In the genomic region with DNA sequence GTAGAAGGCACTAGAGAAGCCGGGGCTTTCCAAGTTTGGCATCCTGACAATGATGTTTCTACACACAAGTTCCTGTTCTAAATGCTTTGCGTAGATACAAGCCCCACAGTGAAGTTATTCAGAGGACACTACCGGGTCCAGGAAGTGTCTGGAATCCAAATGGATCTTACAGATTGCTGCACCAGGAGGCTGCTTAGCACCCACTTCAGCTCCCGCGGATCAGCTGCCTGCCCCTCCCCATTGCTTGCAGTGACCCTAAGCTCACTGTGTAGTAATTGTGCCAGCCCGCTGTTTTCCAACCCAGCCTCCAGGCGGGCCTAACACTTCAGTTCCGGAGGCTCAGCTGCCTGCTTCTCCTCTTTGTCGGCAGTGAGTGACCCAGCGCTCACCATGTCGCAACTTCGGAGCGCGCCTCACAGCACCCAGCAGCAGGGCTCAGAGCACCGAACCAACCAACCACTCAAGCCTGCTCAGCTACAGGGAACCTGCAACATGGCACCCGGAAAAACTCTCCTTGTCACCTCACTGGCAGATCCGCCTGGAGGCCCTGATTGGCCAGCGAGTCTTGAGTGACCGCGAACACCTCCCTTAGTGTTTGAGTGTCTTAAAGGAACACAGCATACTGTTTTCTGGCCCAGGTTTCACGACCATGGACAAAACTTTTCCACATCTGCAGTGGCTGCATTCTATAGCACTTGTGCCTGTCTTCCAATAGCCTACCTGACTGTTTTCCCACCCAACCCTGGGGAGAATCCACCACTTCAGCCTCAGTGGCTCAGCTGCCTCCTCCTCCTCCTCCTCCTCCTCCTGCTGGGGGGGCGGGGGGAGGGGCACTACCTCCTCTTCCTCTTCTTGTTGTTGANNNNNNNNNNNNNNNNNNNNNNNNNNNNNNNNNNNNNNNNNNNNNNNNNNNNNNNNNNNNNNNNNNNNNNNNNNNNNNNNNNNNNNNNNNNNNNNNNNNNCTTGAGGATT, we compare ENCODE assay signal across 8 mouse cellular contexts. TPM values are rescaled to one million over a fixed set of nuclear protein-coding genes. Genes with fewer than 3 reads are reported as not detected.
DNase-seq lines count a peak whose midpoint lies in the region; ATAC-seq and TF ChIP-seq lines count a peak whose summit lies in the region.

A gene (minus strand): TSS at position 526 of the 972 bp plus-strand sequence.

- no peaks in the 10 kb centered on the region for H3K36me3 ChIP-seq in forebrain, embryonic 10.5 days (replicated peaks)
- H3K36me3 ChIP-seq in heart, embryonic 15.5 days, result no peaks in the 10 kb centered on the region
- H3K36me3 ChIP-seq in liver, embryonic 14.5 days (replicated peaks; ENCODE audit: control insufficient read depth, insufficient read depth, low read depth), result no peaks in the 10 kb centered on the region
- H3K36me3 ChIP-seq in neural tube, embryonic 11.5 days (ENCODE audit: control insufficient read depth, insufficient read depth, low read length), result no peaks in the 10 kb centered on the region
- no peaks in the 10 kb centered on the region for H3K36me3 ChIP-seq in stomach, postnatal 0 days (ENCODE audit: control insufficient read depth, insufficient read depth, low read length)

- peak within 1 kb of the TSS; percentile 87 for H3K27ac ChIP-seq in forebrain, embryonic 10.5 days
- H3K27ac ChIP-seq in heart, embryonic 15.5 days, result peak within 1 kb of the TSS; percentile 94
- peak within 1 kb of the TSS; percentile 71 for H3K27ac ChIP-seq in liver, embryonic 14.5 days
- peak within 1 kb of the TSS; percentile 67 for H3K27ac ChIP-seq in neural tube, embryonic 11.5 days (ENCODE audit: low read depth, low read length)
- H3K27ac ChIP-seq in stomach, postnatal 0 days (replicated peaks), result peak within 1 kb of the TSS; percentile 97

- peak within 1 kb of the TSS; percentile 71 for H3K9ac ChIP-seq in heart, embryonic 15.5 days
- H3K9ac ChIP-seq in liver, embryonic 14.5 days (replicated peaks), result peak within 1 kb of the TSS; percentile 75
- peak within 1 kb of the TSS; percentile 77 for H3K9ac ChIP-seq in neural tube, embryonic 11.5 days (ENCODE audit: low read length)
- peak within 1 kb of the TSS; percentile 84 for H3K9ac ChIP-seq in stomach, postnatal 0 days (ENCODE audit: low read length)

- no peaks in the 10 kb centered on the region for H3K9me3 ChIP-seq in forebrain, embryonic 10.5 days
- no peaks in the 10 kb centered on the region for H3K9me3 ChIP-seq in heart, embryonic 15.5 days (replicated peaks)
- no peaks in the 10 kb centered on the region for H3K9me3 ChIP-seq in liver, embryonic 14.5 days (ENCODE audit: control insufficient read depth, low read length)
- H3K9me3 ChIP-seq in neural tube, embryonic 11.5 days (ENCODE audit: control insufficient read depth, low read length), result no peaks in the 10 kb centered on the region
- no peaks in the 10 kb centered on the region for H3K9me3 ChIP-seq in stomach, postnatal 0 days (ENCODE audit: control insufficient read depth, low read length)

- DNase-seq in CD8-positive naive resting alpha-beta T cell, adult 2 months (ENCODE audit: low read depth in 2 of 2, low spot score in 2 of 2), result peak; percentile 80 to 82
- DNase-seq in c-Kit-positive CD71-negative TER-119-negative erythroid progenitor cells, embryonic 14.5 days (ENCODE audit: low read depth), result peak; percentile 77
- DNase-seq in forebrain, embryonic 10.5 days (ENCODE audit: extremely low spot score, low spot score), result peak; percentile 83
- peak; percentile 91 to 96 for DNase-seq in kidney, postnatal 25 days
- DNase-seq in liver, embryonic 14.5 days (ENCODE audit: low read depth in 3 of 3, low spot score in 3 of 3), result peak; percentile 70 to 71 (median 71)
- DNase-seq in neural tube, embryonic 11.5 days (ENCODE audit: low spot score), result peak; percentile 81
- peak; percentile 91 for DNase-seq in stomach, postnatal 0 days (ENCODE audit: low spot score)

- no peak for TF ChIP-seq CTCF in liver, embryonic 14.5 days (IDR thresholded peaks at IDR 0.05; ENCODE audit: low read depth)
- TF ChIP-seq CTCF in stomach, postnatal 0 days (IDR thresholded peaks at IDR 0.05; ENCODE audit: low read depth), result peak; percentile 19; the same call in 1 of the 2 replicates

- peak; percentile 99 for ATAC-seq in heart, embryonic 15.5 days (replicated peaks; ENCODE audit: insufficient number of reproducible peaks, insufficient read depth, low FRiP score, low read depth)
- peak; percentile 99 for ATAC-seq in liver, embryonic 14.5 days (ENCODE audit: insufficient read depth)
- ATAC-seq in neural tube, embryonic 11.5 days (ENCODE audit: insufficient read depth, low FRiP score, low TSS enrichment), result peak; percentile 98
- peak; percentile 100 for ATAC-seq in stomach, postnatal 0 days (ENCODE audit: low FRiP score, low TSS enrichment)

- H3K4me3 ChIP-seq in forebrain, embryonic 10.5 days, result peak within 1 kb of the TSS; percentile 66
- H3K4me3 ChIP-seq in heart, embryonic 15.5 days, result peak within 1 kb of the TSS; percentile 80
- H3K4me3 ChIP-seq in liver, embryonic 14.5 days (ENCODE audit: insufficient read depth in 1 of 2, low read depth in 2 of 2, low read length in 2 of 2), result peak within 1 kb of the TSS; percentile 75 to 76
- H3K4me3 ChIP-seq in neural tube, embryonic 11.5 days (ENCODE audit: low read depth, low read length), result peak within 1 kb of the TSS; percentile 71
- peak within 1 kb of the TSS; percentile 70 for H3K4me3 ChIP-seq in stomach, postnatal 0 days (ENCODE audit: low read depth, low read length)

- H3K4me1 ChIP-seq in forebrain, embryonic 10.5 days, result peaks cover 11% of the 10 kb centered on the region
- peaks cover 5% of the 10 kb centered on the region for H3K4me1 ChIP-seq in heart, embryonic 15.5 days (replicated peaks)
- H3K4me1 ChIP-seq in liver, embryonic 14.5 days (replicated peaks; ENCODE audit: control insufficient read depth in 2 of 2, insufficient read depth in 2 of 2, low read length in 1 of 2), result peaks cover 0 to 4% of the 10 kb centered on the region in 2 experiments; a peak in 1 of 4 replicates
- H3K4me1 ChIP-seq in neural tube, embryonic 11.5 days (ENCODE audit: control insufficient read depth, insufficient read depth, low read length), result no peaks in the 10 kb centered on the region
- no peaks in the 10 kb centered on the region for H3K4me1 ChIP-seq in stomach, postnatal 0 days (replicated peaks; ENCODE audit: control insufficient read depth, insufficient read depth)

- TF ChIP-seq EP300 in liver, embryonic 14.5 days (IDR thresholded peaks at IDR 0.05; ENCODE audit: low read depth), result no peak
- TF ChIP-seq EP300 in stomach, postnatal 0 days (optimal IDR thresholded peaks at IDR 0.05), result no peak

- no peaks in the 10 kb centered on the region for H3K27me3 ChIP-seq in forebrain, embryonic 10.5 days (ENCODE audit: poor library complexity, severe bottlenecking)
- H3K27me3 ChIP-seq in heart, embryonic 15.5 days, result no peaks in the 10 kb centered on the region
- no peaks in the 10 kb centered on the region for H3K27me3 ChIP-seq in liver, embryonic 14.5 days (ENCODE audit: control insufficient read depth, insufficient read depth, low read length)
- H3K27me3 ChIP-seq in neural tube, embryonic 11.5 days (ENCODE audit: control insufficient read depth, insufficient read depth, low read length), result no peaks in the 10 kb centered on the region
- no peaks in the 10 kb centered on the region for H3K27me3 ChIP-seq in stomach, postnatal 0 days (ENCODE audit: control insufficient read depth, insufficient read depth, low read length)

- H3K4me2 ChIP-seq in heart, embryonic 15.5 days, result peak within 1 kb of the TSS; percentile 59
- H3K4me2 ChIP-seq in liver, embryonic 14.5 days (ENCODE audit: low read depth), result peak within 1 kb of the TSS; percentile 68
- H3K4me2 ChIP-seq in neural tube, embryonic 11.5 days (ENCODE audit: low read depth), result peak within 1 kb of the TSS; percentile 67
- H3K4me2 ChIP-seq in stomach, postnatal 0 days (replicated peaks; ENCODE audit: low read depth), result peak within 1 kb of the TSS; percentile 60

- 5% methylated on average over 21 of the region's 22 CpGs for whole genome bisulfite sequencing in forebrain, embryonic 10.5 days
- under 1% methylated on average over 21 of the region's 22 CpGs for WGBS in heart, embryonic 15.5 days
- under 1% methylated on average over 21 of the region's 22 CpGs for WGBS in liver, embryonic 14.5 days (ENCODE audit: insufficient replicate concordance)
- WGBS in neural tube, embryonic 11.5 days, result 3% methylated on average over 21 of the region's 22 CpGs
- WGBS in stomach, postnatal 0 days, result under 1% methylated on average over 21 of the region's 22 CpGs

RNA-seq across cellular contexts. Expression of the gene that starts here (rescaled TPM):
- 9.9 and 10.0 TPM in 2 replicates for polyA plus RNA-seq in forebrain, embryonic 10.5 days (2016; fragmentation: Nextera tagmentation; extraction: Ambion mirVana)
- polyA plus RNA-seq in heart, embryonic 15.5 days (2015; fragmentation: Nextera tagmentation; extraction: Ambion mirVana), result 7.7 and 10.0 TPM in 2 replicates
- 1.6 and 2.7 TPM in 2 replicates for polyA plus RNA-seq in liver, embryonic 14.5 days (2012; rRNA removed)
- polyA plus RNA-seq in liver, embryonic 14.5 days (2014; fragmentation: Nextera tagmentation; extraction: Ambion mirVana), result 1.9 and 2.4 TPM in 2 replicates
- polyA plus RNA-seq in neural tube, embryonic 11.5 days (2014; fragmentation: Nextera tagmentation; extraction: Ambion mirVana), result 3.5 and 4.9 TPM in 2 replicates
- polyA plus RNA-seq in stomach, postnatal 0 days (2015; fragmentation: Nextera tagmentation; extraction: Ambion mirVana), result 12.5 and 12.9 TPM in 2 replicates

Comparison
In these comparisons a context has a peak if more than half of its experiments do, and no peak if none do; other contexts are left out.
1. Peak in every context shown above with its lines: DNase-seq, ATAC-seq, H3K4me3 ChIP-seq and H3K27ac ChIP-seq.